17 mouse cellular contexts compared by ENCODE assay signal in genomic region chr17:79738847-79739498, GRCm38 (mm10). TPM values are rescaled to one million over a fixed set of nuclear protein-coding genes. Genes with fewer than 3 reads are reported as not detected.
DNase-seq lines count a peak whose midpoint lies in the region; ATAC-seq and TF ChIP-seq lines count a peak whose summit lies in the region.
"Had no signal": no experiment of that assay in that cellular context is flagged by ENCODE, and none has a peak within 500 bp of the region (broad histone marks: within the 10 kb centered on the region; RNA-seq: fewer than 3 reads in every experiment).

No protein-coding gene starts in this region.

- no peak overlapping the region for H3K9ac ChIP-seq in stomach, embryonic 14.5 days (replicated peaks; ENCODE audit: low read depth, low read length)
- H3K9ac ChIP-seq in stomach, postnatal 0 days (ENCODE audit: low read length), result no peak overlapping the region
- H3K9ac ChIP-seq: midbrain, embryonic 15.5 days; neural tube, embryonic 13.5 days had no signal

- no peak for TF ChIP-seq EP300 in stomach, postnatal 0 days (optimal IDR thresholded peaks at IDR 0.05)

- WGBS in stomach, embryonic 14.5 days, result 42% methylated on average over 5 of the region's 5 CpGs
- 44% methylated on average over 5 of the region's 5 CpGs for WGBS in stomach, postnatal 0 days
- 48% methylated on average over 5 of the region's 5 CpGs for WGBS in limb, embryonic 10.5 days

- no peaks in the 10 kb centered on the region for H3K36me3 ChIP-seq in stomach, embryonic 14.5 days (ENCODE audit: control insufficient read depth, insufficient read depth, low read length)
- H3K36me3 ChIP-seq in stomach, postnatal 0 days (ENCODE audit: control insufficient read depth, insufficient read depth, low read length), result no peaks in the 10 kb centered on the region
- H3K36me3 ChIP-seq in limb, embryonic 10.5 days, result no peaks in the 10 kb centered on the region
- H3K36me3 ChIP-seq: midbrain, embryonic 15.5 days; neural tube, embryonic 13.5 days had no signal

- no peak overlapping the region for H3K4me3 ChIP-seq in stomach, embryonic 14.5 days (ENCODE audit: low read depth, low read length)
- no peak overlapping the region for H3K4me3 ChIP-seq in stomach, postnatal 0 days (ENCODE audit: low read depth, low read length)
- H3K4me3 ChIP-seq in limb, embryonic 10.5 days, result no peak overlapping the region
- H3K4me3 ChIP-seq: left cerebral cortex, adult 2 months; midbrain, embryonic 15.5 days; neural tube, embryonic 13.5 days had no signal

- no peak overlapping the region for H3K27ac ChIP-seq in stomach, embryonic 14.5 days (ENCODE audit: low read length)
- H3K27ac ChIP-seq in stomach, postnatal 0 days (replicated peaks), result no peak overlapping the region
- 0 out of 2 replicates have a peak overlapping the region, but pooled peaks have one; percentile 9 for H3K27ac ChIP-seq in limb, embryonic 10.5 days
- H3K27ac ChIP-seq: left cerebral cortex, adult 2 months; midbrain, embryonic 15.5 days; neural tube, embryonic 13.5 days had no signal

- no peak for TF ChIP-seq CTCF in stomach, postnatal 0 days (IDR thresholded peaks at IDR 0.05; ENCODE audit: low read depth)

- peak; percentile 37; the same call in 1 of the 2 replicates for ATAC-seq in stomach, embryonic 14.5 days (ENCODE audit: insufficient number of reproducible peaks, insufficient read depth, low FRiP score, low read depth)
- ATAC-seq in stomach, postnatal 0 days (ENCODE audit: low FRiP score, low TSS enrichment), result no peak
- ATAC-seq: midbrain, embryonic 15.5 days had no signal

- peaks cover 13% of the 10 kb centered on the region; the same call in 1 of the 2 replicates for H3K4me1 ChIP-seq in stomach, embryonic 14.5 days (ENCODE audit: control insufficient read depth, insufficient read depth, low read length)
- H3K4me1 ChIP-seq in stomach, postnatal 0 days (replicated peaks; ENCODE audit: control insufficient read depth, insufficient read depth), result no peaks in the 10 kb centered on the region; the same call in 1 of the 2 replicates
- peaks cover 42% of the 10 kb centered on the region for H3K4me1 ChIP-seq in limb, embryonic 10.5 days
- H3K4me1 ChIP-seq: midbrain, embryonic 15.5 days; neural tube, embryonic 13.5 days had no signal

- no peaks in the 10 kb centered on the region for H3K27me3 ChIP-seq in stomach, embryonic 14.5 days (ENCODE audit: control insufficient read depth, insufficient read depth, low read length)
- H3K27me3 ChIP-seq in stomach, postnatal 0 days (ENCODE audit: control insufficient read depth, insufficient read depth, low read length), result no peaks in the 10 kb centered on the region
- 0 out of 2 replicates have a peak, but pooled peaks cover 3% of the 10 kb centered on the region for H3K27me3 ChIP-seq in limb, embryonic 10.5 days (ENCODE audit: low read depth, poor library complexity, severe bottlenecking)
- H3K27me3 ChIP-seq: midbrain, embryonic 15.5 days; neural tube, embryonic 13.5 days had no signal

- DNase-seq in embryo, embryonic 10 days (ENCODE audit: low spot score), result peak; percentile 52
- DNase-seq in embryo, embryonic 9.5 days (ENCODE audit: extremely low spot score), result no peak
- no peak for DNase-seq in stomach, postnatal 0 days (ENCODE audit: low spot score)
- DNase-seq in limb, embryonic 10.5 days (ENCODE audit: low spot score), result no peak
- no peak for DNase-seq in retina, postnatal 1 day
- DNase-seq in urinary bladder, postnatal 25 days (ENCODE audit: low spot score), result no peak
- no peak for DNase-seq in liver
- DNase-seq: heart, adult 18-20 months; heart, postnatal 10 days; kidney, postnatal 4 days; lung, postnatal 4 days; thymus, postnatal 36 days had no signal

- H3K9me3 ChIP-seq in stomach, embryonic 14.5 days (ENCODE audit: control insufficient read depth, low read depth, low read length), result no peaks in the 10 kb centered on the region
- no peaks in the 10 kb centered on the region for H3K9me3 ChIP-seq in stomach, postnatal 0 days (ENCODE audit: control insufficient read depth, low read length)
- H3K9me3 ChIP-seq in limb, embryonic 10.5 days (replicated peaks), result no peaks in the 10 kb centered on the region
- H3K9me3 ChIP-seq: midbrain, embryonic 15.5 days; neural tube, embryonic 13.5 days had no signal

- no peak overlapping the region for H3K4me2 ChIP-seq in stomach, embryonic 14.5 days (replicated peaks; ENCODE audit: low read depth, low read length)
- H3K4me2 ChIP-seq in stomach, postnatal 0 days (replicated peaks; ENCODE audit: low read depth), result no peak overlapping the region
- H3K4me2 ChIP-seq: liver, embryonic 11.5 days; midbrain, embryonic 15.5 days; neural tube, embryonic 13.5 days had no signal

RNA-seq across cellular contexts. Expression of gene Cyp1b1, which starts 24.1 kb away (rescaled TPM):
- 9.1 and 12.1 TPM in 2 replicates for polyA plus RNA-seq in stomach, embryonic 14.5 days (2014; fragmentation: Nextera tagmentation; extraction: Ambion mirVana)
- polyA plus RNA-seq in stomach, postnatal 0 days (2015; fragmentation: Nextera tagmentation; extraction: Ambion mirVana), result 5.5 and 6.9 TPM in 2 replicates
- 5.0 and 7.5 TPM in 2 replicates for polyA plus RNA-seq in limb, embryonic 10.5 days (2016; fragmentation: Nextera tagmentation; extraction: Ambion mirVana)
